Mouse (Mus musculus) layer of hippocampus, postnatal 25 days (tissue): ENCODE results near the gene 1700018B08Rik. TPM values are rescaled to one million over a fixed set of nuclear protein-coding genes. Genes with fewer than 3 reads are reported as not detected.

Experiments
- DNase-seq, 2 experiments: peaks; one replicate each; pipeline ENCODE4 v3.0.0; 2022; ENCODE audit warnings: mixed read lengths in 2 of 2, low spot score in 1 of 2; ENCODE audit errors: extremely low spot score in 1 of 2
- total RNA-seq, 2 experiments: library from RNA; stranded (reverse); gene quantifications; 2 replicates each; pipeline ENCODE4 v1.2.3; 2021

Gene 1700018B08Rik
- total RNA-seq, 2 experiments from 2014 or later = not detected

DNA sequence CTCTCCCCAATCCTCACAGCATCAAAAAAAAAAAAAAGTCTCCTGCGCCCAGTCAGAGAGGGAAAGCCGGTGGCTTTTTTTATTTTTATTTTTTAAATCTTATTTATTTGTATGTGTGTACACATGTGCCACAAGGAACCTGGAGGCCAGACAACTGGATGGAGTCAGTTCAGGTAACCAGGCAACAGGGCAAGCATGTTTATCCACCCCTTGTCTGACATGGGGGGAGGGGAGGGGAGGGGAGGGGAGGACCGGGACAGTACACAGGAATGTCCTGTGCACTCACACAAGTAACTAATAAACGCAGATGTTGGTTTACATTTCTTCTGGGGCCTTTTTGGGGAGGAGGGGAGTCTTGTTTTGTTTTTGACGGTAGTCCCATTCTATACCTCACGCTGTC is 19.6 kb upstream of the 1700018B08Rik start:
- no peak for DNase-seq

GRCm38 (mm10) chr8:121562941-121563351 is 18.8 kb upstream of the 1700018B08Rik start:
- no peak for DNase-seq

DNA sequence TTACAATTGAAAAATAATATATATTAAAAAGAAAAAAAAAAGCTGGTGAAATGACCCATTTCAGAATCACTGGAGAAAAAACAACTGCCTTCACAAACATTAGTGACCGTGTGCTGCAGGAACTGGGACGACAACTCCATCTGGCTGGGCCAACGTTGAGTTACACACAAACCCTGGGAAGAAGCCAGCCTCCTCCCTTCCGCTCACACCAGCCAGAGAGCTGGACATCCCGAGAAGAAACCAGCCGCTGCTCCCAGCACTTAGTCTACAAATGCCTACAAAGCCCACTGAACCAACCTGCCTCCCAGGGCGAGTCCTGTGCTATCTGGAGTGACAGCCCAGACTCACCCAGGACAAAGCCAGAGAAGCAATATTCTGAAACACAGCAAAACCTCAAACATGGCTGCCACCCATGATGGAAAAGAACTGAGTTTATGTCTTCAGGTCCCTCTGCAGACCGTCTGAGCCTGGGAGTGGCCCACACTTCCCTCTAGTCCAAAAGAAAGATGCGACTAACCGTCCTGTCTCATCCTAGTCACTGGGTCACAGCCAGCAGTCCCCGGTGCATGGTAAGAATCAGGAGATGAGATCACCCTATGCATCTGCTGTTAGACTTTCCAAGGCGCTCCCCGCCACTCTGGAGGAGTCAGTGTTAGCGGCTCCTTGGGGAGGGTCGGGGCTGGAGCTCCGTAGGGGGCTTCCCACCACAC is 17.7 kb upstream of the 1700018B08Rik start:
- DNase-seq = no peak

DNA sequence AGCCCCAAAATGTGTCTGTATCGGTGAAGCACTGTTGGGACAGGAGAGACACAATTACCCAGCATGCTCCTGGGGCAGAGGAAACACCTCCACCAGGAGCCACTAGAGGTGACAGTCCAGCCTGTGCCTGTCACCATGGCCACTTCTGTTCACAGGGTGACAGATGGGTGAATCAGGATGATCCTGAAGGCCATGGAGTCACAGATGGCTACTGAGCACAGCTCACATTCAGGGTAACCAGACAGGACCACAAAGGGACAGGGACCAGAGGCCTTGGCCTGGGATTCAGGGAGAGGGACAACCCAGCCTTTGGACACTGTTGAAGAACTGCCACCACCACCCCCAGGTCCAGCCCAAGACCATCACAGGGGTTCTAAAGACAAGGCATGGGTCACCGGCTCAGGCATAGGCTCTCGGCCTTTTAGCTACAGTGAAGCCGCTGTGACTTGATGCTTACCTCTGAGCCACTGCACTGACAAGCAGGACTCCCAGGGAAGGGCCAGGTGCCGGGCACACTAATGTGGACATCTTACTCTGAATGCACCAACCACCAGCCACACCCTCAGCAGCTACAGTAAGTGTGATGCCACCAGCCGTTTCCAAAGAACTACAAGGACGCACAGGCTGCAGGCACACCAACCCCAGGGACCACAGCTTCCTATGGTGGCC is 16.4 kb upstream of the 1700018B08Rik start:
- no peak for DNase-seq

- no peak for DNase-seq
Observed at GRCm38 (mm10) chr8:121559801-121560200, 15.7 kb upstream of the 1700018B08Rik start.

DNA sequence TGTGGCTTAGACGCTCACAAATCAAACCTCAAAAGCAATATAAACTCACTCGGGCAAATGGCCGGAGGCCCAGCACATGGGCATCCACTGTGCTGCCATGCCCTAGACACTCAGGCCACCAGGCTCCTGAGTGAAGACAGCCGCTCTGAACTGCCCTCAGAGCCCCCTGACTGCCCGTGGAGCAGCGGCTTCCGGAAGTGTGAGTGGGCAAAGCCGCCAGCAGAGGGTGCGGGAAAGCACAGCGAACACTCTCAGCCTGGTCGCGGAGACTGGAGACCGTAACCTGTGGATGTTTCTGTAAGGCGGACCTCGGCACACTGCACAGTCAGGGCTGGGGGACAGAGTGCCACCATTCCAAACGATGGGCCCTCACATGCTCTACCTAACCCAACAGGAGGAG is 14.4 kb upstream of the 1700018B08Rik start:
- DNase-seq = no peak

DNA sequence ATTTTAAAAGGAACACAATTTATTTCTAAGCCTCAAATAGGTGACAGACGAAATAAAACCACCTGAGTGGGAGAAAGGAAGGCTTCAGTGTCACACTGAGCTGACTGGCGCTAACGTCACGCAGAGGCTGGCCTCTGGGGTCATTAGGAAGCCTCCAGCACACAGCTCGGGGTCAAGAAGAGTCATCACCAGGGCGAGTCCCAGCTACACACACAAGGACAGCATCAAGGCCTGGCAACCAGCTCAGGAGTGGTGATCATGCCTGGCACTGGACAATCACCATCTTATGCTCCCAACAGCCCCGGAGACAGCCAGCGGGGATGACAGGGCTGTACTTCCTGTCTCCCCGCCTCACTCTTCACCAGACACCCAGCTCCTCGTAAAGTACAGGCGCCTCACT is 13.6 kb upstream of the 1700018B08Rik start:
- DNase-seq = no peak

- DNase-seq = no peak
Observed at GRCm38 (mm10) chr8:121553831-121554475, 9.8 kb upstream of the 1700018B08Rik start.

DNA sequence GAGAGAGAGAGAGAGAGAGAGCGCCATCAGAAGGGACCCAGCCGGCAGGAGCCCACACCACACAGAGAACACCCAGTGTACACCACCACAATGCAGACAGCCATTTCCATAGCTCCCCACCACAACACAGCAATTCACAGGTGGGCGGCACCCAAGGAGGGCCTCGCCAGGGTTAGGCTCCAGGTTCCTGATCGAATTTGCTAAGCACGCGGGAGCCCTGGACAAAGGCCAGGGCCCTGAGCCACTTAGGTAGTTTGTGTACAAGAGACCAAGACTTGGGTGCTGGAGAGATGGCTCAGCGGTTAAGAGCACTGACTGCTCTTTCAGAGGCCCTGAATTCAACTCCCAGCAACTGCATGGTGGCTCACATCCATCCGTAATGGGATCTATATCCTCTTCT is 8.4 kb upstream of the 1700018B08Rik start:
- no peak for DNase-seq

DNA sequence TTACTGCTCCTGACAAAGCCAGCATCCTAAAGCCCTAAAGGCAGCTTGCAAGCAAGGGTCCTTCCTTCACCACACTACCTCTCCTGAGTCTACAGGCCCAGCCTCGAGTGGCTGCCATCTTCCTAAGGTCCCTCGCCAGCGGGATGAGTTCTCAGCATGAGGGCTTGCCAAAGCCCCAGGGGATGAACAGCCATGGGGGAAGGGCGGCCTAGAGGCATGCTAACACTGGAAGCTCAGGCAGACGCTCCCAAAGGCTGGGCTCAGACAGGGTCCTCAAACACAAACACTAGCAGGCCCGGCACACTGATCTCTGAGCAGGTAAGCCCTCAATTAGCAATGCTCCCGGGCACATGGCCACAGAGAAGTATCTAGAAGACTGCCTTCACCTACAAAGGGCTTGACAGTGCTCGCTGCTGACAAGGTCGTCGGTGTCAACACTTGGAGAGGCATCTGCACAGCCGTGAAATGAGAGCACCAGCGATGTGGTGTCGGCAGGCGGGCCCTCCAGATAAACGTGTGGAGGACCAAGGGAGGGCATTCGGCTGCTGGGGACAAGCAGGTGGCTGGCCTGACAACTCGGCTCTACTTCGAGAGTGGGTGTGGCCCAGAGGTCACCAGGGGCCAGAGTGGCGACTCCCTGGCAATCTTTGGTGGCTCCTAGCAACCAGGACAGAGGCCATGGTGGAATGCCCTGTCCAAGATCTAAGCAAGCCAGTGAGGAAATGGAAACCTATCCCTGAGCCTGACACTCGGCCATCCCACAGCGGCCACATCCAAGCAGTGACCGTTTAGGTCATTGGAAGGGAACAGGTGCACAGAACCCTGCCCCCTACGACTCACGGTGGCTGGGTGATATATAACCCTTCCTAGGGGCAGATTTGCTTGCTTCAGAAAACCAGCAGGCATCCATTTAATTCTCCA is 7.2 kb upstream of the 1700018B08Rik start:
- DNase-seq = no peak

DNA sequence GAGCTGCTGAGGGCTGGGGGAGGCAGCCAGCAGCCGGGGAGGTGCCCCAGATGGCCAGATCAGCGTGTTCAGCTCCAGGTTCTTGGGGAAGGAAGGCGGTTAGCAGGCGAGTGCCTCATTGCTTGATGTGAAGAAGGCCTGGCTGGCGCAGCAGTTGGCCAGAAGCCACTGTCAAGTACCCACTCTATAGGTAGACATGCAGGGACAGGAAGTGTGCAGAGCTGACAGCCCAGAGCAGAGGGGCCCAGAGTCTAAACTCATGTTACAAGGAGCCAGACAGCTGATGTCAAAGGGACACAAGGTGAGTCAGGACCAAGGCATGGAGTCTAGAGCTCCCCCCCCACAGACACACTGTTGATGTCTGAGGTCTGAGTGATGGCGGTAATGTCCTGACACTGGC is 5.9 kb upstream of the 1700018B08Rik start:
- DNase-seq = no peak

DNA sequence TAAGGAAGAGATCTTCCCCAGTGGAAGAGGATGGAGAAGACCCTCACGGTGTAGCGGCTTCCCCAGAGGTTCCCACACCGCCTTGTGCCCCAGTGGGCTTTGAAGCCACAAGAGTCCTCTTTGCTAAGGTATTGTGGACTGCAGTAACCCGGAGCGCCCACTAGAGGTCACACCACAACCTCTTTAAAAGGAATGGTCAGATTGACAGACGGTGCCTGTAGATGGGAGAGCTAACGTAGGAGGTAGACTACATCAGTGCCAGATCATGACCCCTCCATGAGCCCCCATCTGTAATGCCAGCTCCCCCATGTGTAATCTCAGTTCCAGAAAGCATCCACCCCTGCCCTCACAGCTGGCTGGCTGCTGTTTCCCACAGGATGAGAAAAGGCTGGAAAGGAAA is 3.0 kb upstream of the 1700018B08Rik start:
- peak; percentile 59 to 83 for DNase-seq

DNA sequence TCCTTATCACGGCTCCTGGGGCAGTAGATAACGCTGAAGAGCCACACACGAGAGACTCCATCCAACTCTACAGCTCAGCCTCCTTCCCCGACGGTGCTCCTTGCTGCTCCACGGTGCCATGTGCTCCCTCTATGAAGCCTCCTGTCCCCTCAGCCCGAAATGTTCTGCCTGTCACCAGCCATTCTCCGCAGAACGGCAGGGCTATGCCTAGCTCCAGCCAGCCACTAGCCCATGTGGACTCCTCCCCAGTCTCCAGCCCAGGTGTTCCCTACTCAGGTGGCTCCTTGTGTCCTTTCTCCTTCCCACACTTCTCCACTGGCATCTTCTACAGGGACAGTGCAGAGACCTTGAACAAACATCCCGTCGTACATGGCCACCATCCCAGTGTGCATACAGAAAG is 816 bp upstream of the 1700018B08Rik start:
- DNase-seq = no peak

- no peak for DNase-seq
Observed at GRCm38 (mm10) chr8:121542901-121543300, 1.2 kb downstream of the 1700018B08Rik start.

- no peak for DNase-seq
Observed at GRCm38 (mm10) chr8:121541862-121542261, 2.3 kb downstream of the 1700018B08Rik start.

DNA sequence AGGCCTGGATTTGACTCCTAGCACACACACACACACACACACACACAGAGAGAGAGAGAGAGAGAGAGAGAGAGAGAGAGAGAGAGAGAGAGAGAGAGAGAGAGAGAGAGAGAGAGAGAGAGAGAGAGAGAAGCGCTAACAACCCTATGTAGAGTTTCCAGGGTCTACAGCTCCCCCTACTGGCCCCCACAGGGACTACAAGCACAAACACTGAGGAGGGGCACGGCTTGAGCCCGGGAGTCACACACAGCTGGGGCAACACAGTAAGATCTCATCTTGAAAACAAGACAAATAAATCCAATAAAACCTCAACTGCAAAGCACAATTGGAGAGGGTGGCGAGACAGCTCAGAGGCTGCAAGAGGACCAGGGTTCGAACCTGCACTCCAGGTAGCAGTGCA is 11.7 kb downstream of the 1700018B08Rik start:
- peak in 1 of 2 experiments; percentile 35 for DNase-seq

DNA sequence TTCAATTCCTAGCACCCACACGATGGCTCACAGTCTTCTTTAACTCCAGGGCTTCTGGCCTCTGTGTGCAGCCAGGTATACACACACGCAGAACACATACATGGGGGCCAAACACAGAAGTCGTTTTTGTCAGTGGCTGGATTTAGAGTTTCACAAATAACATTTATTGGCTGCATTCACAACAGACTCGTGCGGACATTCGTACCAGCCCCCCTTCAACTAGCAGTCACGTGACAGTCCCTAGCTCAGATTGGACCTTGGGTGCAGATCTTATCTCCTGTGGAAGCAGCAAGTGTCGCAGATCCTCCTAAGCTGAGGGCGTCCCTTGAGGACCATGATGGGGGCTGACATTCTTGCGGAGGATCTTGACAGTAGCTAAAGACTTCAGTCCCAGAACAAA is 13.5 kb downstream of the 1700018B08Rik start:
- DNase-seq = no peak

DNA sequence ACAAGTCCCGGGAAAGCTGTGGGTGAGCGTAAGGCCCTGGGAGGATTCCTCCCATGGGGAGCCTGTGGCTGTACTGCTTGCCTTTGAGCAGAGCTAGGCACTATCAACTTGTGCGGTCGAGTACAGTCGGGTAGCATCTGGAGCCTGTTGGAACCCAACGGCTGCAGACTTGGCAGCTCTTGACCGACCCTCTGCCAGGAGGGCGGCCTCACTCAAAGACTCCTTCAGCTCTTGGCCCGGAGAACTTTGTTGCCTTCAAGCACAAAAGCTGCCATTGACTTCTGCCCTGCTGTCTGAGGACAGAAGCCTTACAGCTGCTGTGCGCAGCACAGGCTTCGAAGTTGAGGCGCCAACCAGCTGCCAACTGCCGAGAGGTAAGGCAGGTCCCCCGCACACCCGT is 15.3 kb downstream of the 1700018B08Rik start:
- DNase-seq = no peak

- DNase-seq = no peak
Observed at GRCm38 (mm10) chr8:121527751-121528150, 16.4 kb downstream of the 1700018B08Rik start.

DNA sequence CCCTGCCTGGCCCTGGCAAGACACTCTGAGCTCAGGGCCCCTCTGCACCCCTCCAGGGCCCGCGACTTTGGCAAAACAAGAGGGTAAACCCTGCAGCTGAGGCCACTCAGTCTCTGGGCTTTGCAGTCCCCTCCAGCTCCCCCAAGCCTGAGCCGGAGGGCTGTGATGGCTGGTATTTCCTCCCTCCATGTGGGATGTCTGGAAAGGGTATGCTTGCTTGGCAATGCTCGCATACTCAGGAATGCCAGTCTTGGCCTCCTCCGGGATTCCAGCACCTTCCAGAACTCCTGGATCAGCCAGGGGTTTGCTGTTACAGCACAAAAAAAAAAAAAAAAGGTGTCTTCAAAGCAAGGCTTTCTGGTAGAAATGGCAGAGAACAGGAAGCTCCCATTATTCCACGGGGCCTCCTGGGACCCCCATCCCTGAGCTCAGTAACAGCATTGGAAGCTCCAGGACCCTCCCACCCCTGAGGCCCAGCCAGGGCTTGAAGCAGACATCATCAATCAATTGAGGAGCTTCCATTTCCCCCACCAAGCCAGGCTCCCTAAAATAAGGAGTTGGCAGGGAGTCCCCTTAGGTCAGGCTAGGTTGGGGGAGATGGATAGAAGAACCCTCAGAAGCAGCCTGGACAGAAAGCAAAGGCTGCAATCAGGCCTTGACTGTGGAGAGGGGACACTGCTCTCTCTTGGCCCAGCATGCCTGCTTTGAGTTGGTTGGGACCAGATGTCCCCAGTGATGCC is 17.1 kb downstream of the 1700018B08Rik start:
- no peak for DNase-seq
